Mouse (Mus musculus) ES-Bruce4 (cell line): ENCODE results near the gene Lbx2. TPM values are rescaled to one million over a fixed set of nuclear protein-coding genes. Genes with fewer than 3 reads are reported as not detected.
A peak's percentile ranks its signal among the peaks of the same experiment; 100 is the strongest.

Experiments used
- H3K27ac ChIP-seq: 2 replicates; pipeline ENCODE4 v1.5.1; 2012; ENCODE audit warnings: low read length, inconsistent platforms; ENCODE audit not compliant: insufficient read depth
- H3K27me3 ChIP-seq: 2 replicates; pipeline ENCODE4 v1.6.1; 2012; ENCODE audit warnings: mild to moderate bottlenecking, low read length, inconsistent platforms; ENCODE audit not compliant: control insufficient read depth, poor library complexity, insufficient read depth, severe bottlenecking
- H3K36me3 ChIP-seq: 2 replicates; pipeline ENCODE4 v1.6.1; 2012; ENCODE audit warnings: inconsistent platforms, mild to moderate bottlenecking, low read length, moderate library complexity; ENCODE audit not compliant: control insufficient read depth, poor library complexity, insufficient read depth, severe bottlenecking
- H3K4me1 ChIP-seq: one replicate; pipeline ENCODE4 v1.8.1; 2011; ENCODE audit warnings: low read length; ENCODE audit not compliant: control insufficient read depth, insufficient read depth
- H3K4me3 ChIP-seq: 2 replicates; pipeline ENCODE4 v1.5.1; 2011; ENCODE audit warnings: low read depth, mild to moderate bottlenecking, low read length
- H3K9ac ChIP-seq: 2 replicates; pipeline ENCODE4 v1.6.1; 2012; ENCODE audit warnings: low read depth, mild to moderate bottlenecking, inconsistent platforms; ENCODE audit not compliant: poor library complexity, severe bottlenecking
- H3K9me3 ChIP-seq: replicated peaks from 2 replicates; pipeline ENCODE4 v1.6.1; 2012; ENCODE audit warnings: mild to moderate bottlenecking, low read length, inconsistent platforms; ENCODE audit not compliant: control insufficient read depth, poor library complexity, insufficient read depth, severe bottlenecking
- CTCF ChIP-seq: IDR thresholded peaks from one replicate; pipeline ENCODE4 v1.8.1; 2011; ENCODE audit warnings: low read depth, low read length
- EP300 ChIP-seq: IDR thresholded peaks from 2 replicates; pipeline ENCODE4 v1.6.1; 2011; ENCODE audit warnings: low read depth, low read length; ENCODE audit not compliant: insufficient read depth
- POLR2A ChIP-seq: IDR thresholded peaks from one replicate; pipeline ENCODE4 v1.8.1; 2011; ENCODE audit warnings: low read length; ENCODE audit not compliant: insufficient read depth
- polyA plus RNA-seq: library from polyadenylated mRNA; stranded (reverse); fragments of >200 nt; gene quantifications from 2 replicates; pipeline ENCODE4 v1.2.4, GENCODE M21; 2011; ENCODE audit warnings: low read depth; ENCODE audit not compliant: missing spikeins, insufficient read depth, insufficient read length

Lbx2 gene
- polyA plus RNA-seq, 1 experiment: not detected

- TF ChIP-seq CTCF (no peak), POLR2A (no peak), EP300 (no peak)
- no peaks in the 10 kb centered on the region for H3K27me3 ChIP-seq
- no peak overlapping the region for H3K4me3 ChIP-seq
- no peaks in the 10 kb centered on the region for H3K4me1 ChIP-seq
- no peaks in the 10 kb centered on the region for H3K9me3 ChIP-seq
- H3K9ac ChIP-seq: no peak overlapping the region
- H3K27ac ChIP-seq: no peak overlapping the region
- H3K36me3 ChIP-seq: no peaks in the 10 kb centered on the region
Observed at GRCm38 (mm10) chr6:83103130-83103650, 17.0 kb downstream of the Lbx2 start.

- Histone ChIP-seq H3K4me1 (no peaks in the 10 kb centered on the region), H3K9ac (no peak overlapping the region), H3K27ac (no peak overlapping the region), H3K9me3 (no peaks in the 10 kb centered on the region), H3K4me3 (no peak overlapping the region), H3K36me3 (no peaks in the 10 kb centered on the region), H3K27me3 (no peaks in the 10 kb centered on the region)
- TF ChIP-seq CTCF (no peak), EP300 (no peak), POLR2A (no peak)
Observed at GRCm38 (mm10) chr6:83104158-83104557, 18.0 kb downstream of the Lbx2 start.

GRCm38 (mm10) chr6:83107566-83108400, 21.6 kb downstream of the Lbx2 start:
- no peak overlapping the region for H3K27ac ChIP-seq
- peak overlapping the region; percentile 68 for H3K9ac ChIP-seq
- no peaks in the 10 kb centered on the region for H3K36me3 ChIP-seq
- H3K4me3 ChIP-seq: 0 out of 2 replicates have a peak overlapping the region, but pooled peaks have one; percentile 11
- no peaks in the 10 kb centered on the region for H3K9me3 ChIP-seq
- H3K27me3 ChIP-seq: no peaks in the 10 kb centered on the region
- no peaks in the 10 kb centered on the region for H3K4me1 ChIP-seq
- TF ChIP-seq POLR2A (no peak), CTCF (peak; percentile 95), EP300 (no peak)

- Histone ChIP-seq H3K4me3 (peak within 1 kb of the TSS; percentile 81), H3K9me3 (no peaks in the 10 kb centered on the region), H3K36me3 (no peaks in the 10 kb centered on the region), H3K4me1 (no peaks in the 10 kb centered on the region), H3K9ac (peak within 1 kb of the TSS; percentile 68), H3K27me3 (no peaks in the 10 kb centered on the region), H3K27ac (no peak within 1 kb of the TSS)
- TF ChIP-seq POLR2A (peak; percentile 47), CTCF (no peak)
Observed at GRCm38 (mm10) chr6:83108762-83109668, 22.8 kb downstream of the Lbx2 start, which contains the start of gene Mrpl53. Gene Mrpl53 (plus strand): TSS chr6:83109040.

GRCm38 (mm10) chr6:83111510-83112136, 25.5 kb downstream of the Lbx2 start:
- H3K4me1 ChIP-seq: no peaks in the 10 kb centered on the region
- no peak overlapping the region for H3K27ac ChIP-seq
- H3K4me3 ChIP-seq: no peak overlapping the region
- no peaks in the 10 kb centered on the region for H3K27me3 ChIP-seq
- TF ChIP-seq POLR2A (no peak), CTCF (no peak), EP300 (no peak)
- H3K9ac ChIP-seq: no peak overlapping the region
- no peaks in the 10 kb centered on the region for H3K36me3 ChIP-seq
- H3K9me3 ChIP-seq: no peaks in the 10 kb centered on the region
